Mouse (Mus musculus): Measurements from ENCODE around the gene Gm3182. TPM values are rescaled to one million over a fixed set of nuclear protein-coding genes. Genes with fewer than 3 reads are reported as not detected.
"Not testable (repeated sequence)": the region's sequence is repeated elsewhere in the genome, so short reads cannot be mapped to it uniquely, and the experiment has no call there.

Gm3182 gene
- not detected for total RNA-seq (2021)
- polyA plus RNA-seq (2012; rRNA removed) = not detected in 2 replicates
- long read RNA-seq = 0 reads

- intact Hi-C loops (cut with DNase I); H3K79me2 ChIP-seq (replicated peaks; ENCODE audit: control insufficient read depth, insufficient read depth, low read length); H3K4me1 ChIP-seq (ENCODE audit: control insufficient read depth, insufficient read depth, low read length); H3K36me3 ChIP-seq (ENCODE audit: control insufficient read depth, insufficient read depth, low read length); H3K27me3 ChIP-seq (ENCODE audit: control insufficient read depth, insufficient read depth, low read length); H3K9ac ChIP-seq (ENCODE audit: low read depth, low read length); H3K27ac ChIP-seq; H3K4me3 ChIP-seq; DNase-seq: not testable (repeated sequence)
- 62% methylated on average over 1 of the region's 2 CpGs for WGBS
These were observed at the start of gene Gm3182 for GRCm38 (mm10) chr14:4481445-4481844. TSS of gene Gm3182 (plus strand) at chr14:4481745.

- H3K4me1 ChIP-seq (ENCODE audit: control insufficient read depth, insufficient read depth, low read length); DNase-seq; H3K9ac ChIP-seq (ENCODE audit: low read depth, low read length); H3K36me3 ChIP-seq (ENCODE audit: control insufficient read depth, insufficient read depth, low read length); H3K27ac ChIP-seq; intact Hi-C loops (cut with DNase I); H3K79me2 ChIP-seq (replicated peaks; ENCODE audit: control insufficient read depth, insufficient read depth, low read length); H3K27me3 ChIP-seq (ENCODE audit: control insufficient read depth, insufficient read depth, low read length); H3K4me3 ChIP-seq: not testable (repeated sequence)
- 7% methylated on average over 22 of the region's 25 CpGs for WGBS
These were observed 17.9 kb downstream of the Gm3182 start for GRCm38 (mm10) chr14:4499425-4499824.

Other genes with a start within 250 kb of the Gm3182 start
- gene Gm3138, start 232.1 kb upstream of the Gm3182 start, total RNA-seq (2021) = not detected
- not detected in 2 replicates for gene Gm3138, start 232.1 kb upstream of the Gm3182 start, polyA plus RNA-seq (2012; rRNA removed)
- not detected for gene Gm3149, start 164.5 kb upstream of the Gm3182 start, total RNA-seq (2021)
- not detected in 2 replicates for gene Gm3149, start 164.5 kb upstream of the Gm3182 start, polyA plus RNA-seq (2012; rRNA removed)
- gene 2610042L04Rik, start 147.0 kb upstream of the Gm3182 start, total RNA-seq (2021) = under 1 TPM in 1 of 2 experiments, not detected in 1; 0.16 TPM
- not detected in 2 replicates for gene 2610042L04Rik, start 147.0 kb upstream of the Gm3182 start, polyA plus RNA-seq (2012; rRNA removed)
- gene Gm3159, start 84.2 kb upstream of the Gm3182 start, total RNA-seq (2021) = not detected
- not detected in 2 replicates for gene Gm3159, start 84.2 kb upstream of the Gm3182 start, polyA plus RNA-seq (2012; rRNA removed)
- gene Gm3164, start 66.3 kb upstream of the Gm3182 start, total RNA-seq (2021) = under 1 TPM in 1 of 2 experiments, not detected in 1; 0.29 TPM
- 0.21 and 0.38 TPM in 2 replicates for gene Gm3164, start 66.3 kb upstream of the Gm3182 start, polyA plus RNA-seq (2012; rRNA removed)
- 1 to 10 TPM in 1 of 2 experiments, not detected in 1; 1.2 TPM for gene Gm3173, start 50.8 kb upstream of the Gm3182 start, total RNA-seq (2021)
- 0.76 TPM in 1 of 2 replicates, not detected in the other for gene Gm3173, start 50.8 kb upstream of the Gm3182 start, polyA plus RNA-seq (2012; rRNA removed)
- gene Gm3047, start 73.7 kb downstream of the Gm3182 start, total RNA-seq (2021) = not detected
- gene Gm3047, start 73.7 kb downstream of the Gm3182 start, polyA plus RNA-seq (2012; rRNA removed) = not detected in 2 replicates
- gene Gm8159, start 150.6 kb downstream of the Gm3182 start, total RNA-seq (2021) = not detected
- not detected in 2 replicates for gene Gm8159, start 150.6 kb downstream of the Gm3182 start, polyA plus RNA-seq (2012; rRNA removed)
- not detected for gene Gm3239, start 182.4 kb downstream of the Gm3182 start, total RNA-seq (2021)
- gene Gm3239, start 182.4 kb downstream of the Gm3182 start, polyA plus RNA-seq (2012; rRNA removed) = 0.06 TPM in 1 of 2 replicates, not detected in the other
- not detected for gene Gm7876, start 227.5 kb downstream of the Gm3182 start, total RNA-seq (2021)
- gene Gm7876, start 227.5 kb downstream of the Gm3182 start, polyA plus RNA-seq (2012; rRNA removed) = not detected in 2 replicates
- gene Gm3252, start 245.0 kb downstream of the Gm3182 start, total RNA-seq (2021) = not detected
- gene Gm3252, start 245.0 kb downstream of the Gm3182 start, polyA plus RNA-seq (2012; rRNA removed) = 0.16 and 0.67 TPM in 2 replicates

Measured in heart, adult 2 months (tissue).